Mouse (Mus musculus): Measurements from ENCODE around the gene Olfr1022. TPM values are rescaled to one million over a fixed set of nuclear protein-coding genes. Genes with fewer than 3 reads are reported as not detected.

Olfr1022 gene
- not detected for polyA plus RNA-seq (2014; fragmentation: Illumina TruSeq; extraction: RNeasy Lipid Tissue Mini Kit (QIAGEN cat#74804); ENCODE audit: low read depth, low replicate concordance)

DNA sequence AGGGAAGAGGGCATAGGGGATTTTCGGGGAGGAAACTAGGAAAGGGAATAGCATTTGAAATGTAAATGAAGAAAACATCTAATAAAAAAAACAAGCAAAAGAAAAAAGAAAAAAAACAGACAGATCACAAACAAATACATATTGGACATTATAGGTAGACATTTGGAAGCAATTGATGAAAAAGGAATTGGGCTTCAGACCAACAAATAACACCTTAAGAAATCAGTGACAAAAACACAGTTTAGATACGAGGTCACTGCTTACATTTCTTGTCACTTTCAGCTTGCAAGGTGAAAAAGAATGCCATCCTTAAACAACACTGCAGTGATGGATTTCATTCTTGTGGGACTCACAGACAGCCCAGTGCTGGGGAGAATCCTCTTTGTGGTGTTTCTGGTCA, at the start of gene Olfr1022:
Gene Olfr1022 (plus strand): TSS at position 301 of the 400 bp plus-strand sequence.

DNA sequence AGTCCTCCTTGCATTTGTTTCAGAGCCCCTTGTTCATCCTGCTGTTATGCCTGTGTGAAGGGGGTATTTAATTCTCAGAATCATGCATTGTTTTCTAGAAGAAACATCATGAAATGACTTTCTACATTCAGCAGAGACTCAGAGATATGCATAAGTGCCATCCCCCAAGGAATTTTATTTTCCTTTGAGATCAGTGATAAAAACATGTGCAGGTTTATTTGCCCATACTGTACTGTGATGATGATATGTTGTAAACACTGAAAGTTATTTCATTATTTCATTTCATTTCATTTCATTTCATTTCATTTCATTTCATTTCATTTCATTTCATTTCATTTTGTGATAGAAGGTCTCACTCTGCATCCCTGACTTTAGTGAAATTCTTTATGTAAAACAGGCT, 23.0 kb upstream of the Olfr1022 start, which contains the start of gene Olfr1019:
Gene Olfr1019 (minus strand): TSS at position 101 of the 400 bp plus-strand sequence.

DNA sequence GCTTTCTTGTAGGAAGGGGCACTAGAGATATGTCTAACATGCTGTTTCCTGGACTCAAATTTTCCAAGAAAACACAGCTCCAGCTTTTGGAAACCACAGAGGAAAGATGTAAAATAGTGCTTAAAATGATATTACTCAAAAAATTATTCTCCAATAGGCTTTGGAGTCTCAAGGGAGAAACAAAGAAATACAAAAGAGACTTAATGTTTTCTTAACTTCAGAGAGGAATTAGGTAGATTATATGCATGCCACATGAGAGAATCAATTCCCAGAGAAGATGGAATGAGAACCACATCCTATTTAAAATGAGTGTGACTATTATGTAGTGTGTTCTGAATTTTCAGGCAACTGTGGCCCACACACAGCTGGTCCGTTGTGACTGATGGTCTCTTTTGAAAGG, 21.7 kb upstream of the Olfr1022 start, which contains the start of gene Olfr1020:
Gene Olfr1020 (plus strand): TSS at position 301 of the 400 bp plus-strand sequence.

DNA sequence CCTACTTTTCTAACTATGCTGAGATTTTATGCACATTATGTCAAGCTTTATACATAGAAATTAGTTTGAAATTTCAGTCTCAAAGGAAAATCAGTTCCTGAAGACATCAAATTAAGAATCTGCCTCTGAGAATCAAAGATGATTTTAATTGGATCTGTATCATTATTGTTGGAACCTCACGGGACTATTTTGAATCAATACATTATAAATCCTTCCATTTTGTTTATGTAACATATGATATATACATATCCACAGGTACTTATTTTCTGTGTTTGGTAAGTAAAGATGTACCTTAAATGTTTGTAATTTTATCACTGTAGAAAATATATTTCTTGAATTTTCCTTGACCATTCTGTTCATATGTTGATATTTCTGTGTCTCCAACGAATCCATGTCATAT, 16.9 kb downstream of the Olfr1022 start, which contains the start of gene Olfr1023:
Gene Olfr1023 (plus strand): TSS at position 301 of the 400 bp plus-strand sequence.

DNA sequence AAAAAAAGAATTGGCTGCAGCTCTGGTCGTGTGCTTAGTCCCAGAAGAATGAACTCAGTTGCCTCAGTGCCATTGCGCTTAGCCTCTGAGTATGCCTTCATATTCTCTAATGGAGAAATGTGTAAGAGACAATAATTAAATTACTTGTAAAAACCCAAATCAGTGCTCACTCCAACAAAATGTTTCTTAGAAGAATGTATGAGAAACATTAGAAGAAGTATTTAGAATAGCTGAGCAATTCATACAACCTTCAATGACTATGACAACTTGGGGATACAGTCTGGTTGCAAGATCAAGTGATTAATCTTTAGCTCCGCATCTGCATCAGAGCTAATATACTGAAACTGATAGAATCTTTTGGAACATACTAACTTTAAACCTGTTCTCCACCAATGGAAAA, 36.6 kb downstream of the Olfr1022 start, which contains the start of gene Olfr1024:
Gene Olfr1024 (minus strand): TSS at position 101 of the 400 bp plus-strand sequence.

DNA sequence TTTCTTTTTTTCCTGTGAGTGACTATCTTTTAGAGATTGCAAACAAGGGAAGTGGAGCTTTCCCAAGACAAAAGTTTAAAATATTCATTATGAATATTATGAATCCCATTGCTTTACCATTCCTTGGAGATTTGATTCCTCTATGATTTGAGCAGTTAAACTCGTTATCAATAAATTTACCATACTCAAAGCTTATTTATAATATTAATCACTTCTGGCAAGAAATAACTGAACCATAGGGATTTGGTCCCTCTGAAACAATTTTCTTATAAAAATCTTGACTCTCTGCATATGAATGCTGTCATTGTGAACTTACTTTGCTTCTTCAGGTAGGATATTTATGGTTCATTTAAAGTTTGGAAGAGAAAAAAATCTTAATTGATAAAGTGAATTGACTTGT, 46.5 kb downstream of the Olfr1022 start, which contains the start of gene Olfr1025-ps1:
Gene Olfr1025-ps1 (plus strand): TSS at position 301 of the 400 bp plus-strand sequence.

Other genes with a start within 250 kb of the Olfr1022 start
- gene Olfr1002, start 217.9 kb upstream of the Olfr1022 start, polyA plus RNA-seq (2014; fragmentation: Illumina TruSeq; extraction: RNeasy Lipid Tissue Mini Kit (QIAGEN cat#74804); ENCODE audit: low read depth, low replicate concordance): not detected
- gene Olfr154, start 204.1 kb upstream of the Olfr1022 start, polyA plus RNA-seq (2014; fragmentation: Illumina TruSeq; extraction: RNeasy Lipid Tissue Mini Kit (QIAGEN cat#74804); ENCODE audit: low read depth, low replicate concordance): not detected
- gene Olfr1006, start 189.8 kb upstream of the Olfr1022 start, polyA plus RNA-seq (2014; fragmentation: Illumina TruSeq; extraction: RNeasy Lipid Tissue Mini Kit (QIAGEN cat#74804); ENCODE audit: low read depth, low replicate concordance): not detected
- not detected for gene Olfr1008, start 179.2 kb upstream of the Olfr1022 start, polyA plus RNA-seq (2014; fragmentation: Illumina TruSeq; extraction: RNeasy Lipid Tissue Mini Kit (QIAGEN cat#74804); ENCODE audit: low read depth, low replicate concordance)
- gene Olfr1009, start 153.2 kb upstream of the Olfr1022 start, polyA plus RNA-seq (2014; fragmentation: Illumina TruSeq; extraction: RNeasy Lipid Tissue Mini Kit (QIAGEN cat#74804); ENCODE audit: low read depth, low replicate concordance): not detected
- not detected for gene Olfr1012, start 105.8 kb upstream of the Olfr1022 start, polyA plus RNA-seq (2014; fragmentation: Illumina TruSeq; extraction: RNeasy Lipid Tissue Mini Kit (QIAGEN cat#74804); ENCODE audit: low read depth, low replicate concordance)
- gene Olfr1013, start 101.5 kb upstream of the Olfr1022 start, polyA plus RNA-seq (2014; fragmentation: Illumina TruSeq; extraction: RNeasy Lipid Tissue Mini Kit (QIAGEN cat#74804); ENCODE audit: low read depth, low replicate concordance): not detected
- not detected for gene Olfr1014, start 95.9 kb upstream of the Olfr1022 start, polyA plus RNA-seq (2014; fragmentation: Illumina TruSeq; extraction: RNeasy Lipid Tissue Mini Kit (QIAGEN cat#74804); ENCODE audit: low read depth, low replicate concordance)
- not detected for gene Olfr1015, start 86.6 kb upstream of the Olfr1022 start, polyA plus RNA-seq (2014; fragmentation: Illumina TruSeq; extraction: RNeasy Lipid Tissue Mini Kit (QIAGEN cat#74804); ENCODE audit: low read depth, low replicate concordance)
- gene Olfr1016, start 66.0 kb upstream of the Olfr1022 start, polyA plus RNA-seq (2014; fragmentation: Illumina TruSeq; extraction: RNeasy Lipid Tissue Mini Kit (QIAGEN cat#74804); ENCODE audit: low read depth, low replicate concordance): not detected
- gene Olfr1018, start 50.1 kb upstream of the Olfr1022 start, polyA plus RNA-seq (2014; fragmentation: Illumina TruSeq; extraction: RNeasy Lipid Tissue Mini Kit (QIAGEN cat#74804); ENCODE audit: low read depth, low replicate concordance): not detected
- not detected for gene Olfr1019, start 23.1 kb upstream of the Olfr1022 start, polyA plus RNA-seq (2014; fragmentation: Illumina TruSeq; extraction: RNeasy Lipid Tissue Mini Kit (QIAGEN cat#74804); ENCODE audit: low read depth, low replicate concordance)
- gene Olfr1020, start 21.6 kb upstream of the Olfr1022 start, polyA plus RNA-seq (2014; fragmentation: Illumina TruSeq; extraction: RNeasy Lipid Tissue Mini Kit (QIAGEN cat#74804); ENCODE audit: low read depth, low replicate concordance): not detected
- not detected for gene Olfr1023, start 17.0 kb downstream of the Olfr1022 start, polyA plus RNA-seq (2014; fragmentation: Illumina TruSeq; extraction: RNeasy Lipid Tissue Mini Kit (QIAGEN cat#74804); ENCODE audit: low read depth, low replicate concordance)
- not detected for gene Olfr1024, start 36.5 kb downstream of the Olfr1022 start, polyA plus RNA-seq (2014; fragmentation: Illumina TruSeq; extraction: RNeasy Lipid Tissue Mini Kit (QIAGEN cat#74804); ENCODE audit: low read depth, low replicate concordance)
- not detected for gene Olfr1025-ps1, start 46.6 kb downstream of the Olfr1022 start, polyA plus RNA-seq (2014; fragmentation: Illumina TruSeq; extraction: RNeasy Lipid Tissue Mini Kit (QIAGEN cat#74804); ENCODE audit: low read depth, low replicate concordance)
- not detected for gene Olfr1026, start 53.0 kb downstream of the Olfr1022 start, polyA plus RNA-seq (2014; fragmentation: Illumina TruSeq; extraction: RNeasy Lipid Tissue Mini Kit (QIAGEN cat#74804); ENCODE audit: low read depth, low replicate concordance)
- gene Olfr1028, start 81.8 kb downstream of the Olfr1022 start, polyA plus RNA-seq (2014; fragmentation: Illumina TruSeq; extraction: RNeasy Lipid Tissue Mini Kit (QIAGEN cat#74804); ENCODE audit: low read depth, low replicate concordance): not detected
- gene Olfr1029, start 105.3 kb downstream of the Olfr1022 start, polyA plus RNA-seq (2014; fragmentation: Illumina TruSeq; extraction: RNeasy Lipid Tissue Mini Kit (QIAGEN cat#74804); ENCODE audit: low read depth, low replicate concordance): not detected
- not detected for gene Olfr1030, start 110.7 kb downstream of the Olfr1022 start, polyA plus RNA-seq (2014; fragmentation: Illumina TruSeq; extraction: RNeasy Lipid Tissue Mini Kit (QIAGEN cat#74804); ENCODE audit: low read depth, low replicate concordance)
- not detected for gene Olfr1031, start 121.7 kb downstream of the Olfr1022 start, polyA plus RNA-seq (2014; fragmentation: Illumina TruSeq; extraction: RNeasy Lipid Tissue Mini Kit (QIAGEN cat#74804); ENCODE audit: low read depth, low replicate concordance)
- not detected for gene Olfr1032, start 136.9 kb downstream of the Olfr1022 start, polyA plus RNA-seq (2014; fragmentation: Illumina TruSeq; extraction: RNeasy Lipid Tissue Mini Kit (QIAGEN cat#74804); ENCODE audit: low read depth, low replicate concordance)
- gene Olfr1033, start 152.0 kb downstream of the Olfr1022 start, polyA plus RNA-seq (2014; fragmentation: Illumina TruSeq; extraction: RNeasy Lipid Tissue Mini Kit (QIAGEN cat#74804); ENCODE audit: low read depth, low replicate concordance): 8.5 TPM
- 0.53 TPM for gene Olfr1034, start 177.3 kb downstream of the Olfr1022 start, polyA plus RNA-seq (2014; fragmentation: Illumina TruSeq; extraction: RNeasy Lipid Tissue Mini Kit (QIAGEN cat#74804); ENCODE audit: low read depth, low replicate concordance)
- gene Olfr1036, start 205.4 kb downstream of the Olfr1022 start, polyA plus RNA-seq (2014; fragmentation: Illumina TruSeq; extraction: RNeasy Lipid Tissue Mini Kit (QIAGEN cat#74804); ENCODE audit: low read depth, low replicate concordance): not detected
- gene Olfr1037, start 218.8 kb downstream of the Olfr1022 start, polyA plus RNA-seq (2014; fragmentation: Illumina TruSeq; extraction: RNeasy Lipid Tissue Mini Kit (QIAGEN cat#74804); ENCODE audit: low read depth, low replicate concordance): not detected

Measured in adipose tissue, adult 10 weeks (tissue).